Mouse (Mus musculus): ENCODE measurements around the gene Caly.
A peak's percentile ranks its signal among the peaks of the same experiment; 100 is the strongest.

The Caly gene

DNA sequence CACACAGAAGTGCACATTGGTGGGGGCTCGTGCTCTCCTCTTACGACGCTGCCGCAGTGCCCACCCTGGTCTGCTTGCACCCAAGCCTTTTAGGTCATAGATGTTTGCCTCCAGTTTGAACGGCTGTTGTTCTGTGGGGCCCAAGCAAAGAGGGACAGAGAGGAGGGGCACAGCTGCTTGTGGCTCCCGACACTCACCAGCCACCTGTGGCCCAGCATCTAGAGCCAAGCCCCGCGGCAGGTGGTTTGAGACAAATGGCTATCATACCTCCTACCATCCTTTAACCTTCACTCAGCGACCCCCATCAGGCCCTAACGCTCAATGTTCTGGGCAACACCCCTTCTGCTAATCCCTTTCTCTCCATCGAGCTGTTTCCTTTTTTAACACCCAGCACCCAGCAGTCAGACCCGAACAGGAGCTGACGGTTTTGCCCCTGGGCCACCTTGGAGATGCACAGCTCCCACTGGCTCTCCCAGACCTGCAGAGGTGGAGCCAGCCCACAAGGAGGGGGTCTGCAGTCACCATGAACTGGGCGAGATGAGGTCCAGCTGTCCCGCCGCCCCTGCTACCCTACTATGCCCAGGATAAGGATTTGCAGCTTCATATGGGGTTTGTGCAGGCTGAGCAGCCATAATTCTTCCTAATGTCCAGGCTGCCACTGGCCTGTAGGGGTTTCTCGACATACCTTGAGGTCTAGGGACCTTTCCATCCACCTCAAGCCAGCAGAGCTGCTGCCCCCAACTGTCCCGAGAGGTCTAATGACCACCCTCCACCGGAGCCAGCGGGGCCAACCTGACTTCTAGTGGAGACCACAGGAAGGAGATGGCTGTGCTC is 723 bp downstream of the Caly start:
- no peak for DNase-seq (ENCODE audit: low spot score)

- DNase-seq (ENCODE audit: low spot score) = peak; percentile 71
Measured at GRCm38 (mm10) chr7:140080503-140081156, 1.7 kb downstream of the Caly start.

- peak; percentile 71 for DNase-seq (ENCODE audit: low spot score)
Measured at GRCm38 (mm10) chr7:140078711-140079110, 3.6 kb downstream of the Caly start.

DNA sequence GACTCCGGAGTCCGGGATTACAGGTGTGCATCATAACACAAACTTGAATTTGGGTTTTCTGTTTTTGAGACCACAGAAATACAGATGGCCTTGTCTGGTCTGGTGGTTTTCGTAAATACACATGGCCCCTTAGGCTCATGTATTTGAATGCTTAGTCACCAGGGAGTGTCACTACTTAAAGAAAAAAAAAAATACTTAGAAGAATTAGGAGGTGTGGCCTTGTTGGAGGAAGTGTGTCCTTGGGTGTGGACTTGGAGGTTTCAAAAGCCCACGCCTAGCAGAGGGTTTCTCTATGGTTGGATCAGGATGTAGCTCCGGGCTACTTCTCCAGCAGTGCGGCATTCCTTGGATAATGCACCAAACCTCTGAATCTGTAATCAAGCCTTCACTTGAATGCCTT is 4.7 kb downstream of the Caly start:
- DNase-seq (ENCODE audit: low spot score) = no peak

GRCm38 (mm10) chr7:140070042-140070711 is 12.2 kb downstream of the Caly start:
- no peak for DNase-seq (ENCODE audit: low spot score)

GRCm38 (mm10) chr7:140067397-140067796 is 15.0 kb downstream of the Caly start:
- no peak for DNase-seq (ENCODE audit: low spot score)

GRCm38 (mm10) chr7:140063092-140063491 is 19.3 kb downstream of the Caly start:
- DNase-seq (ENCODE audit: low spot score) = peak; percentile 75

DNA sequence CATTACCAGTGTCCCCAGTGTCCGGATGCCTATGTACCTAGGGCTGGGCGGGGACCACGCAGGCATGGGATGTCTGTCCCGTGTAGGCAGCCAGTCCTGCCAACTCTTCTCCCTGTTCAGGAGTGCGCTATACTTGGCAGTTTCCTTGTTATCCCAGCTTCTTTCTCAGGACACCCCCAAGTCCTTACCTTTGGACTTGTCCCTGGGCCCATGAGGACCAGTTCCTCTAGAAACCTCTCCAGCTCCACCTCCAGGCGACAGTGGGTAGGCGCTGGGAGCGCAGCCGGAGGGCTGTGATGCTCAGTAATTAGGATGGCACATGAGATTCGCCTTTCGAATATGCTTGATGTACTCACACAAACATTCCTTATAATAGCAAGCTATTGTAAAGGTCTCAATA is 20.0 kb downstream of the Caly start:
- peak; percentile 37 for DNase-seq (ENCODE audit: low spot score)

GRCm38 (mm10) chr7:140061832-140062130 is 20.6 kb downstream of the Caly start:
- no peak for DNase-seq (ENCODE audit: low spot score)

- DNase-seq (ENCODE audit: low spot score) = peak; percentile 70
Measured at GRCm38 (mm10) chr7:140060936-140061831, 21.2 kb downstream of the Caly start.

GRCm38 (mm10) chr7:140059601-140060000 is 22.7 kb downstream of the Caly start:
- no peak for DNase-seq (ENCODE audit: low spot score)

GRCm38 (mm10) chr7:140058528-140058927 is 23.8 kb downstream of the Caly start:
- no peak for DNase-seq (ENCODE audit: low spot score)

DNA sequence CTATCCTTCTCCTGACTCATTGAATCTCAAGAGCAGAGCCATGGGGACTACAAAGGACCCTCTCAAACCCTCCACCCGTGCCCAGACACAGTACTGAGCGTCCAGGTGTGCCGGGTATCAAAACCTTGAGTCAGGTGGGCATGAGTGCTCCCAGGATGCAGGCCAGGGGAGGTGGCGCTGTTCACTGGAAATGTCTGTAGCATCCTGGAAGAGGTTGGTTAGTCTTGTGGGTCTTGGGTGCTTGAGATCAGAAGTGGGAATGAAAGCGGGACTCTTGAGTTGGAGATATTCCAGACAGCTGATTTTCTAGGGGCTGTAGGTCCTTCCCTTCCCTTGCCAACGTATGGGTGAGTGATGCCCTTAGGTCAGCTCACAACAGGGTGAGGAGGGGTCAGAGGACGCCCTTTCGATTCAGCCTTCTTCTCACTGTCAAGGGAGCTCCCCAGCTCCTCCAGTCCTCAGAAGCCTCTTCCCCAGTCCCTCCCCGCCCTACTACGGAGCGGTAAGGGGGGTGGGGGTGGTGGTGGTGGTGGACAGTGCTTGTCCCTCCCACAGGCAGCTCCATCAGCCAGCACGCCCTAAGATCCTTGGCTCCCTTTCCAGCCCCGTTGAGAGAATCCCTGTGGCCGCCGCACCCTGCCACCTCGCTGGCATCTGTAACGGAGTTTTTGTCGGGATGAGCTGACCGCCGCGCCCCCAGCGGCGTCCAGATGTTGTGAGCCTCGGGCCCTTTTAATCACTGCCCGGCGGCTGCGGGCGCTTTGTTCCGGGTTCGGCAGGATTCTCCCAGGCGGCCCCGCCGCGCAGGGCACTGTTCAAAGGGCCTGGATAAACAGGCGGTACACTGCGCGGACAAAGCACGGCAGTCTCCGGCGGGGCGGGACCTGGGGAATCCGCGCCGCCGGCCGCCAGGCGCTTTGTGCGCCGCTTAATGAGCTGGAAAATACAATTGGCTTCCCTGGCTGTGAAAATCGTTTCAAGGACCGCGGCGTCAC is 24.6 kb downstream of the Caly start:
- peak; percentile 27 for DNase-seq (ENCODE audit: low spot score)

DNA sequence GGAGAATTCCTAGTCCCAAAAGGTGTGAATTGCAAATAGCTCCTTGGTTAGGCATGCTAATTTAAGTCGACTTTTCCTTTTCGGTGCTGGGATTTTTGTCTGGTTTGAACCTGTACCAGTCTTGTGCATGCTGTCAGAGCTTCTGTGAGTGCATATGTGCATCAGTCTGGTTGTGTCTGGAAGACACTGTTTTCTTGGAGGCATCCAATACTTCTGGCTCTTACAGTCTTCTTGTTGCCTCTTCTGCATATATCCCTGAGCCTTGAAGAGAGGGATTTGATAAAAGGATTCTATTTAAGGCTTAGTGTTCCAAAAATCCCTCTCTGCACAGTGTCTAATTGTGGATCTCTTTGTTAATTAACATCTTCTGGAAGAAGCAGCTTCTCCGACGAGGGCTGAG is 28.2 kb downstream of the Caly start:
- no peak for DNase-seq (ENCODE audit: low spot score)

- DNase-seq (ENCODE audit: low spot score) = no peak
Measured at GRCm38 (mm10) chr7:140049115-140049689, 33.1 kb downstream of the Caly start.

GRCm38 (mm10) chr7:140048361-140049114 is 33.8 kb downstream of the Caly start, which contains the start of gene Msx3:
Gene Msx3 (minus strand): TSS chr7:140049089.
- DNase-seq (ENCODE audit: low spot score) = no peak

- no peak for DNase-seq (ENCODE audit: low spot score)
Measured at GRCm38 (mm10) chr7:140047811-140048311, 34.5 kb downstream of the Caly start.

GRCm38 (mm10) chr7:140045546-140045945 is 36.8 kb downstream of the Caly start:
- no peak for DNase-seq (ENCODE audit: low spot score)

- DNase-seq (ENCODE audit: low spot score) = no peak
Measured at GRCm38 (mm10) chr7:140042728-140043127, 39.6 kb downstream of the Caly start.

Data from urinary bladder, postnatal 14 days (tissue).